Mouse (Mus musculus) neural tube, embryonic 11.5 days (tissue): ENCODE data around the gene Slc25a29. TPM values are rescaled to one million over a fixed set of nuclear protein-coding genes. Genes with fewer than 3 reads are reported as not detected.

Experiments
- ATAC-seq: fragments of 200-750 bp; cut with Nextera tagmentation; 2 replicates; pipeline ENCODE4 v1.8.0; 2017; ENCODE audit warnings: moderate number of reproducible peaks, mild to moderate bottlenecking, moderate TSS enrichment, moderate library complexity; ENCODE audit not compliant: insufficient read depth, low FRiP score, low TSS enrichment
- DNase-seq: peaks from one replicate; pipeline ENCODE4 v3.0.0-alpha.2; 2015; ENCODE audit warnings: low spot score
- H3K27ac ChIP-seq: fragments of 300-500 bp; sonication (generic); 2 replicates; pipeline ENCODE4 v1.5.1; 2014; ENCODE audit warnings: low read depth, mild to moderate bottlenecking, low read length
- H3K27me3 ChIP-seq: fragments of 300-500 bp; sonication (generic); 2 replicates; pipeline ENCODE4 v1.6.1; 2014; ENCODE audit warnings: mild to moderate bottlenecking, low read length, mixed read lengths; ENCODE audit not compliant: control insufficient read depth, insufficient read depth
- H3K36me3 ChIP-seq: fragments of 300-500 bp; sonication (generic); 2 replicates; pipeline ENCODE4 v1.6.1; 2014; ENCODE audit warnings: mild to moderate bottlenecking, low read length, moderate library complexity, mixed read lengths; ENCODE audit not compliant: control insufficient read depth, insufficient read depth
- H3K4me1 ChIP-seq: fragments of 300-500 bp; sonication (generic); 2 replicates; pipeline ENCODE4 v1.6.1; 2014; ENCODE audit warnings: low read length, mixed read lengths; ENCODE audit not compliant: control insufficient read depth, insufficient read depth
- H3K4me2 ChIP-seq: fragments of 300-500 bp; sonication (generic); 2 replicates; pipeline ENCODE4 v1.6.1; 2014; ENCODE audit warnings: low read depth, mild to moderate bottlenecking, moderate library complexity
- H3K4me3 ChIP-seq: fragments of 300-500 bp; sonication (generic); 2 replicates; pipeline ENCODE4 v1.5.1; 2014; ENCODE audit warnings: low read depth, low read length
- H3K9ac ChIP-seq: fragments of 300-500 bp; sonication (generic); 2 replicates; pipeline ENCODE4 v1.6.1; 2014; ENCODE audit warnings: mild to moderate bottlenecking, low read length
- H3K9me3 ChIP-seq: fragments of 300-500 bp; sonication (generic); 2 replicates; pipeline ENCODE4 v1.6.1; 2016; ENCODE audit warnings: low read length; ENCODE audit not compliant: control insufficient read depth
- WGBS: fragments of 180-500 bp; shearing (Covaris S2); extraction: QIAGEN DNeasy Blood & Tissue Kit; methylation state at CpG from one replicate; pipeline ENCODE4 v1.1.7; 2014; 5-methylcytosine and 5-hydroxymethylcytosine counted together
- polyA plus RNA-seq: library from polyadenylated mRNA; unstranded; fragments of >200 nt; fragmentation: Nextera tagmentation; extraction: Ambion mirVana; gene quantifications from 2 replicates; pipeline ENCODE4 v1.2.1, GENCODE M21; 2014

Gene Slc25a29
- polyA plus RNA-seq, 1 experiment from 2014 or later, result 12.9 TPM

- no peaks in the 10 kb centered on the region for H3K4me1 ChIP-seq
- H3K4me2 ChIP-seq, result no peak overlapping the region
- H3K4me3 ChIP-seq, result no peak overlapping the region
- H3K27ac ChIP-seq, result no peak overlapping the region
- no peaks in the 10 kb centered on the region for H3K36me3 ChIP-seq
- H3K9me3 ChIP-seq, result no peaks in the 10 kb centered on the region
- DNase-seq, result no peak
- no peak overlapping the region for H3K9ac ChIP-seq
- H3K27me3 ChIP-seq, result no peaks in the 10 kb centered on the region
- no peak for ATAC-seq
- WGBS, result 84% methylated on average over 2 of the region's 2 CpGs
These were observed 34.1 kb downstream of the Slc25a29 start for GRCm38 (mm10) chr12:108801613-108802012.

GRCm38 (mm10) chr12:108794979-108795537 is 40.6 kb downstream of the Slc25a29 start:
- Histone ChIP-seq H3K4me2 (peak overlapping the region; percentile 53), H3K4me3 (peak overlapping the region; percentile 91), H3K9me3 (no peaks in the 10 kb centered on the region), H3K4me1 (peaks cover 6% of the 10 kb centered on the region; the same call in 1 of the 2 replicates), H3K27ac (no peak overlapping the region), H3K27me3 (no peaks in the 10 kb centered on the region), H3K36me3 (no peaks in the 10 kb centered on the region), H3K9ac (peak overlapping the region; percentile 90)
- no peak for ATAC-seq
- DNase-seq, result no peak
- WGBS, result 33% methylated on average over 9 of the region's 9 CpGs

DNA sequence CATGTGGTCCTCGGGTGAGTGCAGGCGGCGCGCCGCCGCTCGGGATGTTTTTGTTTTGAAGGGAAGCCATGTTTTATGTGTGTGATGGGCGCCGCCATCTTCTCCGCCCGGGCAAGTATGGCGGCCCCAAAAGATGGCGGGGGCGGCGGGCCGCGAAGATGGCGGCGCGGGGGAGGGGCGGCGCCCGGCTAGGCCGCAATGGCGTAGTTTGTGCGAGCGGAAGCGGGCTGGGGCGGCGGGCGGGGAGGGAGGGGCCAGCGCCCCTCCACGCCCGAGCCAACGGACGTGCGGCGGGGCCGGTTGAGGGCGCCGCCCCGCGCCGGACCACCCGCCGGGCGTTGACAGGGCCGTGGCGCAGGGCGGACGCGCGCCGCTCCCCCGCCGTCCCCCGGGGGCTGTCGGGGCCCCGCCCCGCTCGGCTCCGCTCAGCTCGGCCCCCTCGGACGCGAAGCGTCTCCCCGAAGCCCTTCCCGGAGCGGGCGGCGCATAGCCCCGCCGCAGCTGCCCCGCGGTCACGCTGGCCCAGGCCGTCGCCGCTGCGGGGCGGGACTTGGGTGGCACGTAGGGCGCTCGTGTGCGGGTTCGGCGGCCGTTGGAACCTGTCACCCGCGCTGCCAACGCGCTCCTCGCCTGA is 41.5 kb downstream of the Slc25a29 start:
- Histone ChIP-seq H3K4me2 (peak overlapping the region; percentile 53), H3K4me1 (peaks cover 6% of the 10 kb centered on the region; the same call in 1 of the 2 replicates), H3K36me3 (no peaks in the 10 kb centered on the region), H3K27me3 (no peaks in the 10 kb centered on the region), H3K27ac (peak overlapping the region; percentile 96), H3K9ac (peak overlapping the region; percentile 90), H3K4me3 (peak overlapping the region; percentile 91), H3K9me3 (no peaks in the 10 kb centered on the region)
- DNase-seq (peak; percentile 88), ATAC-seq (peak; percentile 52)
- under 1% methylated on average over 74 of the region's 94 CpGs for WGBS

GRCm38 (mm10) chr12:108793453-108793941 is 42.2 kb downstream of the Slc25a29 start:
- H3K4me2 ChIP-seq, result peak overlapping the region; percentile 53
- H3K9me3 ChIP-seq, result no peaks in the 10 kb centered on the region
- no peak; the same call in 1 of the 2 replicates for ATAC-seq
- H3K4me3 ChIP-seq, result peak overlapping the region; percentile 91
- H3K9ac ChIP-seq, result peak overlapping the region; percentile 90
- H3K36me3 ChIP-seq, result no peaks in the 10 kb centered on the region
- H3K27me3 ChIP-seq, result no peaks in the 10 kb centered on the region
- peaks cover 6% of the 10 kb centered on the region; the same call in 1 of the 2 replicates for H3K4me1 ChIP-seq
- WGBS, result under 1% methylated on average over 62 of the region's 71 CpGs
- peak; percentile 10 for DNase-seq
- H3K27ac ChIP-seq, result peak overlapping the region; percentile 96

DNA sequence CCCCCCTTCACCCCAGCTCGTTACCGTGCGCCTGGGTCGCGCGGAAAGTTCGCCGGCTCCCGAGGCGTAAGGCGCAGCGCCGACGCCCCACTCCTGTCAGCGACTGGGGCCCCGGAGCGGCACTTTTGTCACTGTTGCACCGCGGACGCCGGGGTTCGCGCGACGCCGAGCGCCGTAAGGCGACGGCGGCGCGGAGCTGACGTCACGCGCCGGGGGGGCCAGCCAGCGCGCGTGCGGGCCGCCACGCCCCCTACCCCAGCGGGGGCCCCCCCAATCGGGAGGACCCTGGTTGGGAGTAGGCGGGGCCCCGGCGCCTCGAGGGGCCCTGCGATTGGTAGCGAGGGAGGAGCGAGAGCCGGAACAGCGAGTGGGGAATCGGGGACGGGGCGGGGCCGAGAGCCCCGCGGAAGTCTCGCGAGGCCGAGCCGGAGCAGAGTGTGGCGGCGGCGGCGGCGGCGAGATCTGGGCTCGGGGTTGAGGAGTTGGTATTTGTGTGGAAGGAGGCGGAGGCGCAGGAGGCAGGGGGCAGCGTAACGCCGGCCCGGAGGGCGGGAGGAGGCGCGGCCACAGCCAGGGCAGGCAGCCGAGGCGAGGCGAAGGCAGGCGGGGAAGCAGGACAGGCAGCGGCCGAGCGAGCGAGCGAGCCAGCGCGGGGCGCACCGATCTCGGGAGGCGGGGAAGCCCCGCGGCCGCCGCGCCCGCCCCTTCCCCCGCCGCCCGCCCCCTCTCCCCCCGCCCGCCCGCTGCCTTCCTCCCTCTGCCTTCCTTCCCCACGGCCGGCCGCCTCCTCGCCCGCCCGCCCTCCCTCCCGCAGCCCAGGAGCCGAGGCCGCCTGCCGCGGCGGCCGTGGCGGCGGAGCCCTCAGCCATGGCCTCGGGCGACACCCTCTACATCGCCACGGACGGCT is 42.9 kb downstream of the Slc25a29 start, which contains the start of gene Yy1:
Yy1 (plus strand) TSS at position 428 of the 907 bp plus-strand sequence.
- peak within 1 kb of the TSS; percentile 90 for H3K9ac ChIP-seq
- ATAC-seq (peak; percentile 94), DNase-seq (peak; percentile 99)
- WGBS, result under 1% methylated on average over 50 of the region's 127 CpGs
- H3K4me3 ChIP-seq, result peak within 1 kb of the TSS; percentile 91
- no peaks in the 10 kb centered on the region for H3K9me3 ChIP-seq
- no peaks in the 10 kb centered on the region for H3K27me3 ChIP-seq
- H3K4me2 ChIP-seq, result peak within 1 kb of the TSS; percentile 59
- H3K27ac ChIP-seq, result peak within 1 kb of the TSS; percentile 96
- H3K4me1 ChIP-seq, result peaks cover 6% of the 10 kb centered on the region; the same call in 1 of the 2 replicates
- no peaks in the 10 kb centered on the region for H3K36me3 ChIP-seq

- H3K27ac ChIP-seq, result peak overlapping the region; percentile 91
- WGBS, result under 1% methylated on average over 49 of the region's 52 CpGs
- ATAC-seq, result peak; percentile 36
- peak overlapping the region; percentile 83 for H3K9ac ChIP-seq
- peak overlapping the region; percentile 91 for H3K4me3 ChIP-seq
- peak; percentile 86 for DNase-seq
- peaks cover 6% of the 10 kb centered on the region; the same call in 1 of the 2 replicates for H3K4me1 ChIP-seq
- H3K4me2 ChIP-seq, result peak overlapping the region; percentile 59
- no peaks in the 10 kb centered on the region for H3K27me3 ChIP-seq
- no peaks in the 10 kb centered on the region for H3K36me3 ChIP-seq
- no peaks in the 10 kb centered on the region for H3K9me3 ChIP-seq
These were observed 43.5 kb downstream of the Slc25a29 start for GRCm38 (mm10) chr12:108792152-108792545.

GRCm38 (mm10) chr12:108787329-108787728 is 48.4 kb downstream of the Slc25a29 start:
- no peak for DNase-seq
- H3K4me3 ChIP-seq, result no peak overlapping the region
- H3K4me2 ChIP-seq, result no peak overlapping the region
- no peak overlapping the region for H3K27ac ChIP-seq
- H3K9ac ChIP-seq, result no peak overlapping the region
- no peaks in the 10 kb centered on the region for H3K27me3 ChIP-seq
- H3K36me3 ChIP-seq, result 0 out of 2 replicates have a peak, but pooled peaks cover 2% of the 10 kb centered on the region
- no peaks in the 10 kb centered on the region; the same call in 1 of the 2 replicates for H3K4me1 ChIP-seq
- no peak for ATAC-seq
- H3K9me3 ChIP-seq, result no peaks in the 10 kb centered on the region; the same call in 1 of the 2 replicates
- WGBS, result 97% methylated on average over 2 of the region's 2 CpGs

GRCm38 (mm10) chr12:108785161-108785560 is 50.5 kb downstream of the Slc25a29 start:
- H3K27me3 ChIP-seq, result no peaks in the 10 kb centered on the region
- ATAC-seq (no peak), DNase-seq (no peak)
- 0 out of 2 replicates have a peak, but pooled peaks cover 2% of the 10 kb centered on the region for H3K36me3 ChIP-seq
- H3K4me3 ChIP-seq, result no peak overlapping the region
- H3K9ac ChIP-seq, result no peak overlapping the region
- 92% methylated on average over 4 of the region's 4 CpGs for WGBS
- no peaks in the 10 kb centered on the region for H3K4me1 ChIP-seq
- no peak overlapping the region for H3K27ac ChIP-seq
- H3K9me3 ChIP-seq, result no peaks in the 10 kb centered on the region; the same call in 1 of the 2 replicates
- no peak overlapping the region for H3K4me2 ChIP-seq
